Mouse (Mus musculus): Measurements from ENCODE around the gene Bmpr2.

Gene Bmpr2

GRCm38 (mm10) chr1:59902634-59903033, 139.4 kb downstream of the Bmpr2 start:
- no peak for DNase-seq

GRCm38 (mm10) chr1:59904630-59905295, 141.6 kb downstream of the Bmpr2 start:
- no peak for DNase-seq

- no peak for DNase-seq
These were observed 142.7 kb downstream of the Bmpr2 start for GRCm38 (mm10) chr1:59905916-59906315.

GRCm38 (mm10) chr1:59906819-59907521, 143.8 kb downstream of the Bmpr2 start:
- DNase-seq, result no peak

- no peak for DNase-seq
These were observed 144.5 kb downstream of the Bmpr2 start for GRCm38 (mm10) chr1:59907700-59908099.

GRCm38 (mm10) chr1:59910941-59911340, 147.7 kb downstream of the Bmpr2 start:
- DNase-seq, result no peak

GRCm38 (mm10) chr1:59912413-59913157, 149.4 kb downstream of the Bmpr2 start, which contains the start of gene Fam117b:
TSS of gene Fam117b (plus strand) at chr1:59913006.
- peak; percentile 98 for DNase-seq

- peak; percentile 71 for DNase-seq
These were observed 150.1 kb downstream of the Bmpr2 start for GRCm38 (mm10) chr1:59913195-59913868.

GRCm38 (mm10) chr1:59913869-59914225, 150.6 kb downstream of the Bmpr2 start:
- no peak for DNase-seq

GRCm38 (mm10) chr1:59914799-59915198, 151.6 kb downstream of the Bmpr2 start:
- DNase-seq, result no peak

- no peak for DNase-seq
These were observed 152.8 kb downstream of the Bmpr2 start for GRCm38 (mm10) chr1:59915843-59916610.

GRCm38 (mm10) chr1:59917401-59917800, 154.2 kb downstream of the Bmpr2 start:
- no peak for DNase-seq

GRCm38 (mm10) chr1:59918075-59918474, 154.9 kb downstream of the Bmpr2 start:
- no peak for DNase-seq

- no peak for DNase-seq
These were observed 160.0 kb downstream of the Bmpr2 start for GRCm38 (mm10) chr1:59923201-59923600.

- DNase-seq, result no peak
These were observed 160.5 kb downstream of the Bmpr2 start for GRCm38 (mm10) chr1:59923673-59924072.

- no peak for DNase-seq
These were observed 161.2 kb downstream of the Bmpr2 start for GRCm38 (mm10) chr1:59924411-59924810.

- no peak for DNase-seq
These were observed 162.9 kb downstream of the Bmpr2 start for GRCm38 (mm10) chr1:59926021-59926672.

GRCm38 (mm10) chr1:59927131-59927680, 164.0 kb downstream of the Bmpr2 start:
- peak; percentile 45 for DNase-seq

All from cerebellum, adult 11 months (tissue).